Mouse (Mus musculus): ENCODE results near the gene Iffo1. TPM values are rescaled to one million over a fixed set of nuclear protein-coding genes. Genes with fewer than 3 reads are reported as not detected.
A peak's percentile ranks its signal among the peaks of the same experiment; 100 is the strongest.

The Iffo1 gene
- polyA plus RNA-seq, 1 experiment from 2014 or later = 18.3 TPM

GRCm38 (mm10) chr6:125192016-125192714 lies 47.1 kb downstream of the Iffo1 start:
- DNase-seq (ENCODE audit: low spot score) = peak; percentile 94
- H3K4me1 ChIP-seq (replicated peaks) = peaks cover 33% of the 10 kb centered on the region
- WGBS = under 1% methylated on average over 34 of the region's 34 CpGs
- peak overlapping the region; percentile 99 for H3K27ac ChIP-seq
- H3K27me3 ChIP-seq (ENCODE audit: insufficient read depth, poor library complexity, severe bottlenecking) = no peaks in the 10 kb centered on the region
- peaks cover 53% of the 10 kb centered on the region for H3K36me3 ChIP-seq
- H3K4me3 ChIP-seq = peak overlapping the region; percentile 73
- no peaks in the 10 kb centered on the region for H3K9me3 ChIP-seq

GRCm38 (mm10) chr6:125192841-125193240 lies 47.8 kb downstream of the Iffo1 start:
- Histone ChIP-seq H3K4me3 (peak overlapping the region; percentile 73), H3K27ac (peak overlapping the region; percentile 99), H3K9me3 (no peaks in the 10 kb centered on the region), H3K4me1 (replicated peaks) (peaks cover 33% of the 10 kb centered on the region), H3K36me3 (peaks cover 46% of the 10 kb centered on the region), H3K27me3 (ENCODE audit: insufficient read depth, poor library complexity, severe bottlenecking) (no peaks in the 10 kb centered on the region)
- no peak for DNase-seq (ENCODE audit: low spot score)
- WGBS = 44% methylated on average over 5 of the region's 5 CpGs

GRCm38 (mm10) chr6:125193390-125193789 lies 48.3 kb downstream of the Iffo1 start:
- Histone ChIP-seq H3K27ac (no peak overlapping the region), H3K36me3 (peaks cover 41% of the 10 kb centered on the region), H3K9me3 (no peaks in the 10 kb centered on the region), H3K4me1 (replicated peaks) (peaks cover 33% of the 10 kb centered on the region), H3K4me3 (no peak overlapping the region), H3K27me3 (ENCODE audit: insufficient read depth, poor library complexity, severe bottlenecking) (no peaks in the 10 kb centered on the region)
- WGBS = 83% methylated on average over 7 of the region's 7 CpGs
- no peak for DNase-seq (ENCODE audit: low spot score)

- Histone ChIP-seq H3K27ac (no peak overlapping the region), H3K36me3 (peaks cover 26% of the 10 kb centered on the region), H3K9me3 (no peaks in the 10 kb centered on the region), H3K4me3 (no peak overlapping the region), H3K4me1 (replicated peaks) (peaks cover 23% of the 10 kb centered on the region), H3K27me3 (ENCODE audit: insufficient read depth, poor library complexity, severe bottlenecking) (no peaks in the 10 kb centered on the region)
- WGBS = 32% methylated on average over 1 of the region's 1 CpGs
- DNase-seq (ENCODE audit: low spot score) = no peak
Measured at GRCm38 (mm10) chr6:125195541-125196075, 50.6 kb downstream of the Iffo1 start.

GRCm38 (mm10) chr6:125196301-125196700 lies 51.3 kb downstream of the Iffo1 start:
- Histone ChIP-seq H3K4me3 (no peak overlapping the region), H3K36me3 (peaks cover 26% of the 10 kb centered on the region), H3K4me1 (replicated peaks) (peaks cover 23% of the 10 kb centered on the region), H3K27me3 (ENCODE audit: insufficient read depth, poor library complexity, severe bottlenecking) (no peaks in the 10 kb centered on the region), H3K9me3 (no peaks in the 10 kb centered on the region), H3K27ac (no peak overlapping the region)
- WGBS = 45% methylated on average over 3 of the region's 3 CpGs
- no peak for DNase-seq (ENCODE audit: low spot score)

GRCm38 (mm10) chr6:125197166-125197565 lies 52.1 kb downstream of the Iffo1 start:
- Histone ChIP-seq H3K4me1 (replicated peaks) (peaks cover 23% of the 10 kb centered on the region), H3K4me3 (no peak overlapping the region), H3K9me3 (no peaks in the 10 kb centered on the region), H3K27ac (no peak overlapping the region), H3K36me3 (peaks cover 26% of the 10 kb centered on the region), H3K27me3 (ENCODE audit: insufficient read depth, poor library complexity, severe bottlenecking) (no peaks in the 10 kb centered on the region)
- DNase-seq (ENCODE audit: low spot score) = no peak
- WGBS = 91% methylated on average over 5 of the region's 5 CpGs

- 90% methylated on average over 1 of the region's 1 CpGs for WGBS
- no peak for DNase-seq (ENCODE audit: low spot score)
- no peak overlapping the region for H3K27ac ChIP-seq
- H3K4me3 ChIP-seq = no peak overlapping the region
- no peaks in the 10 kb centered on the region for H3K36me3 ChIP-seq
- peaks cover 3% of the 10 kb centered on the region; the same call in 1 of the 2 replicates for H3K4me1 ChIP-seq (replicated peaks)
- no peaks in the 10 kb centered on the region for H3K9me3 ChIP-seq
- peaks cover 21% of the 10 kb centered on the region; the same call in 1 of the 2 replicates for H3K27me3 ChIP-seq (ENCODE audit: insufficient read depth, poor library complexity, severe bottlenecking)
Measured at GRCm38 (mm10) chr6:125210436-125210835, 65.4 kb downstream of the Iffo1 start.

Other genes with a start within 250 kb of the Iffo1 start
- 1.1 and 1.3 TPM in 2 replicates for gene Lag3, start 233.5 kb upstream of the Iffo1 start, polyA plus RNA-seq (2016; fragmentation: Nextera tagmentation; extraction: Ambion mirVana)
- gene Ptms, start 225.1 kb upstream of the Iffo1 start, polyA plus RNA-seq (2016; fragmentation: Nextera tagmentation; extraction: Ambion mirVana) = 271 and 416 TPM in 2 replicates
- 417 and 499 TPM in 2 replicates for gene Mlf2, start 213.9 kb upstream of the Iffo1 start, polyA plus RNA-seq (2016; fragmentation: Nextera tagmentation; extraction: Ambion mirVana)
- 130 and 138 TPM in 2 replicates for gene Cops7a, start 179.7 kb upstream of the Iffo1 start, polyA plus RNA-seq (2016; fragmentation: Nextera tagmentation; extraction: Ambion mirVana)
- gene Pianp, start 148.5 kb upstream of the Iffo1 start, polyA plus RNA-seq (2016; fragmentation: Nextera tagmentation; extraction: Ambion mirVana) = 0.85 and 2.4 TPM in 2 replicates
- 8.7 and 12.8 TPM in 2 replicates for gene Zfp384, start 136.1 kb upstream of the Iffo1 start, polyA plus RNA-seq (2016; fragmentation: Nextera tagmentation; extraction: Ambion mirVana)
- gene Ing4, start 105.5 kb upstream of the Iffo1 start, polyA plus RNA-seq (2016; fragmentation: Nextera tagmentation; extraction: Ambion mirVana) = 125 and 153 TPM in 2 replicates
- 13.1 and 15.5 TPM in 2 replicates for gene Acrbp, start 95.6 kb upstream of the Iffo1 start, polyA plus RNA-seq (2016; fragmentation: Nextera tagmentation; extraction: Ambion mirVana)
- gene Lpar5, start 77.3 kb upstream of the Iffo1 start, polyA plus RNA-seq (2016; fragmentation: Nextera tagmentation; extraction: Ambion mirVana) = 0.10 TPM in 1 of 2 replicates, not detected in the other
- 95.7 and 97.6 TPM in 2 replicates for gene Chd4, start 49.3 kb upstream of the Iffo1 start, polyA plus RNA-seq (2016; fragmentation: Nextera tagmentation; extraction: Ambion mirVana)
- gene Nop2, start 13.3 kb upstream of the Iffo1 start, polyA plus RNA-seq (2016; fragmentation: Nextera tagmentation; extraction: Ambion mirVana) = 67.6 and 83.8 TPM in 2 replicates
- gene Gapdh, start 21.2 kb downstream of the Iffo1 start, polyA plus RNA-seq (2016; fragmentation: Nextera tagmentation; extraction: Ambion mirVana) = 2,613 and 2,865 TPM in 2 replicates
- 199 and 233 TPM in 2 replicates for gene Ncapd2, start 46.5 kb downstream of the Iffo1 start, polyA plus RNA-seq (2016; fragmentation: Nextera tagmentation; extraction: Ambion mirVana)
- 206 and 213 TPM in 2 replicates for gene Mrpl51, start 46.6 kb downstream of the Iffo1 start, polyA plus RNA-seq (2016; fragmentation: Nextera tagmentation; extraction: Ambion mirVana)
- 3.3 and 3.9 TPM in 2 replicates for gene Vamp1, start 70.3 kb downstream of the Iffo1 start, polyA plus RNA-seq (2016; fragmentation: Nextera tagmentation; extraction: Ambion mirVana)
- gene Tapbpl, start 86.6 kb downstream of the Iffo1 start, polyA plus RNA-seq (2016; fragmentation: Nextera tagmentation; extraction: Ambion mirVana) = 1.9 TPM in 2 replicates
- 1.2 TPM in 2 replicates for gene Cd27, start 91.8 kb downstream of the Iffo1 start, polyA plus RNA-seq (2016; fragmentation: Nextera tagmentation; extraction: Ambion mirVana)
- gene Tuba3a, start 140.8 kb downstream of the Iffo1 start, polyA plus RNA-seq (2016; fragmentation: Nextera tagmentation; extraction: Ambion mirVana) = 0.17 TPM in 1 of 2 replicates, not detected in the other
- 21.0 and 22.7 TPM in 2 replicates for gene Ltbr, start 168.6 kb downstream of the Iffo1 start, polyA plus RNA-seq (2016; fragmentation: Nextera tagmentation; extraction: Ambion mirVana)
- gene Scnn1a, start 175.4 kb downstream of the Iffo1 start, polyA plus RNA-seq (2016; fragmentation: Nextera tagmentation; extraction: Ambion mirVana) = 0.40 and 0.42 TPM in 2 replicates
- gene Tnfrsf1a, start 204.1 kb downstream of the Iffo1 start, polyA plus RNA-seq (2016; fragmentation: Nextera tagmentation; extraction: Ambion mirVana) = 26.8 and 27.1 TPM in 2 replicates
- gene Plekhg6, start 235.6 kb downstream of the Iffo1 start, polyA plus RNA-seq (2016; fragmentation: Nextera tagmentation; extraction: Ambion mirVana) = 0.13 and 0.20 TPM in 2 replicates

All from hindbrain, embryonic 10.5 days (tissue).